Mouse (Mus musculus) MEL (cell line): ENCODE measurements at regions not wholly inside any gene's neighbourhood (a gene's known extent, or its start where the extent isn't known, plus 50 kb on each side); places are given as distances from the start of the nearest gene placed in this dataset.
"Not testable (repeated sequence)": the region's sequence is repeated elsewhere in the genome, so short reads cannot be mapped to it uniquely, and the experiment has no call there.

ENCODE experiments used
- DNase-seq: peaks from one replicate; pipeline ENCODE4 v3.0.0; 2011; ENCODE audit warnings: low read depth, low spot score
- H3K27ac ChIP-seq: 2 replicates; pipeline ENCODE4 v1.5.1; 2012; ENCODE audit warnings: low read depth, mild to moderate bottlenecking, control low read depth, low read length, moderate library complexity; ENCODE audit not compliant: control insufficient read depth
- H3K27me3 ChIP-seq, 2 experiments: fragments of 150-350 bp in 1 of 2; sonication (generic) in 1 of 2; 2 replicates each; pipeline ENCODE4 v1.6.1; 2012; ENCODE audit warnings: low read length in 2 of 2, mild to moderate bottlenecking in 2 of 2, improper control_type of control experiment in 1 of 2, moderate library complexity in 1 of 2; ENCODE audit not compliant: insufficient read depth in 2 of 2, control insufficient read depth in 1 of 2
- H3K36me3 ChIP-seq, 2 experiments: 2 replicates each; pipeline ENCODE4 v1.6.1; 2012 to 2014; ENCODE audit warnings: low read length in 2 of 2, improper control_type of control experiment in 1 of 2, inconsistent platforms in 1 of 2, mild to moderate bottlenecking in 1 of 2; ENCODE audit not compliant: insufficient read depth in 2 of 2, control insufficient read depth in 1 of 2
- H3K4me1 ChIP-seq, 2 experiments: fragments of 150-350 bp in 1 of 2; sonication (generic) in 1 of 2; 2 replicates each; pipeline ENCODE4 v1.6.1; 2012; ENCODE audit warnings: low read length in 2 of 2, improper control_type of control experiment in 1 of 2, mild to moderate bottlenecking in 1 of 2; ENCODE audit not compliant: insufficient read depth in 2 of 2, control insufficient read depth in 1 of 2
- H3K4me3 ChIP-seq, 2 experiments: fragments of 150-350 bp in 1 of 2; sonication (generic) in 1 of 2; 2 replicates each; pipeline ENCODE4 v1.5.1; 2012; ENCODE audit warnings: low read depth in 2 of 2, low read length in 2 of 2, mild to moderate bottlenecking in 2 of 2, moderate library complexity in 2 of 2, control low read depth in 1 of 2, improper control_type of control experiment in 1 of 2; ENCODE audit not compliant: control insufficient read depth in 1 of 2, insufficient read depth in 1 of 2
- H3K79me2 ChIP-seq: 2 replicates; pipeline ENCODE4 v1.6.1; 2012; ENCODE audit warnings: mild to moderate bottlenecking, low read length, moderate library complexity; ENCODE audit not compliant: control insufficient read depth, poor library complexity, insufficient read depth
- H3K9ac ChIP-seq: 2 replicates; pipeline ENCODE4 v1.6.1; 2012; ENCODE audit warnings: low read depth, mild to moderate bottlenecking, control low read depth, low read length, moderate library complexity; ENCODE audit not compliant: control insufficient read depth, poor library complexity, severe bottlenecking
- H3K9me3 ChIP-seq: fragments of 150-350 bp; sonication (generic); replicated peaks from 2 replicates; pipeline ENCODE4 v1.6.1; 2012; ENCODE audit warnings: mild to moderate bottlenecking, low read length, improper control_type of control experiment, moderate library complexity; ENCODE audit not compliant: insufficient read depth
- BHLHE40 ChIP-seq: IDR thresholded peaks from 2 replicates; pipeline ENCODE4 v1.6.1; 2012; ENCODE audit warnings: low read depth, mild to moderate bottlenecking, inconsistent platforms, low read length, improper control_type of control experiment, borderline replicate concordance
- CHD2 ChIP-seq: IDR thresholded peaks from 2 replicates; pipeline ENCODE4 v1.6.1; 2011; ENCODE audit warnings: low read length, improper control_type of control experiment
- CTCF ChIP-seq, 3 experiments: IDR thresholded peaks in 2 of 3; conservative IDR thresholded peaks in 1 of 3; 2 replicates each; pipeline ENCODE4 v1.5.1; 2011 to 2012; ENCODE audit warnings: low read length in 3 of 3, low read depth in 2 of 3, mild to moderate bottlenecking in 2 of 3, improper control_type of control experiment in 1 of 3, inconsistent platforms in 1 of 3, mixed read lengths in 1 of 3, moderate library complexity in 1 of 3; ENCODE audit not compliant: control insufficient read depth in 1 of 3, insufficient read depth in 1 of 3, poor library complexity in 1 of 3, severe bottlenecking in 1 of 3
- E2F4 ChIP-seq: IDR thresholded peaks from 2 replicates; pipeline ENCODE4 v1.6.1; 2011; ENCODE audit warnings: low read depth, low read length, improper control_type of control experiment, borderline replicate concordance
- ELF1 ChIP-seq: IDR thresholded peaks from 2 replicates; pipeline ENCODE4 v1.6.1; 2014; ENCODE audit warnings: low read depth, mild to moderate bottlenecking, inconsistent platforms, low read length, improper control_type of control experiment, moderate library complexity
- EP300 ChIP-seq, 2 experiments: IDR thresholded peaks; 2 replicates each; pipeline ENCODE4 v1.6.1; 2011; ENCODE audit warnings: improper control_type of control experiment in 2 of 2, low read length in 2 of 2, low read depth in 1 of 2, mild to moderate bottlenecking in 1 of 2
- ETS1 ChIP-seq: IDR thresholded peaks from 2 replicates; pipeline ENCODE4 v1.6.1; 2012; ENCODE audit warnings: low read depth, mild to moderate bottlenecking, inconsistent platforms, low read length, improper control_type of control experiment, moderate library complexity
- JUND ChIP-seq: IDR thresholded peaks from 2 replicates; pipeline ENCODE4 v1.6.1; 2011; ENCODE audit warnings: low read depth, mild to moderate bottlenecking, improper control_type of control experiment, low read length
- KAT2A ChIP-seq: conservative IDR thresholded peaks from 2 replicates; pipeline ENCODE4 v1.6.1; 2012; ENCODE audit warnings: low read depth, low read length, improper control_type of control experiment, inconsistent platforms
- MAX ChIP-seq: IDR thresholded peaks from 2 replicates; pipeline ENCODE4 v1.6.1; 2011; ENCODE audit warnings: low read length, improper control_type of control experiment
- MAZ ChIP-seq: IDR thresholded peaks from 2 replicates; pipeline ENCODE4 v1.6.1; 2012; ENCODE audit warnings: low read depth, mild to moderate bottlenecking, inconsistent platforms, low read length, improper control_type of control experiment
- MEF2A ChIP-seq: IDR thresholded peaks from 2 replicates; pipeline ENCODE4 v1.6.1; 2014; ENCODE audit warnings: low read depth, mild to moderate bottlenecking, inconsistent platforms, low read length, improper control_type of control experiment; ENCODE audit not compliant: poor library complexity, insufficient replicate concordance, severe bottlenecking; ENCODE audit errors: extremely low read depth
- MYC ChIP-seq: IDR thresholded peaks from 2 replicates; pipeline ENCODE4 v1.6.1; 2011; ENCODE audit warnings: low read depth, mild to moderate bottlenecking, low read length, improper control_type of control experiment, moderate library complexity
- RCOR1 ChIP-seq: IDR thresholded peaks from 2 replicates; pipeline ENCODE4 v1.6.1; 2012; ENCODE audit warnings: low read depth, mild to moderate bottlenecking, inconsistent platforms, low read length, improper control_type of control experiment
- SIN3A ChIP-seq: IDR thresholded peaks from 2 replicates; pipeline ENCODE4 v1.6.1; 2012; ENCODE audit warnings: low read length, improper control_type of control experiment, inconsistent platforms
- SMC3 ChIP-seq: IDR thresholded peaks from 2 replicates; pipeline ENCODE4 v1.6.1; 2011; ENCODE audit warnings: low read depth, low read length, improper control_type of control experiment
- TAL1 ChIP-seq: IDR thresholded peaks from 2 replicates; pipeline ENCODE4 v1.6.1; 2012; ENCODE audit warnings: mild to moderate bottlenecking, inconsistent platforms, low read length, moderate library complexity, mixed read lengths
- TBP ChIP-seq: IDR thresholded peaks from 2 replicates; pipeline ENCODE4 v1.8.0; 2011; ENCODE audit warnings: low read depth, low read length, improper control_type of control experiment
- TCF12 ChIP-seq: IDR thresholded peaks from 2 replicates; pipeline ENCODE4 v1.6.1; 2014; ENCODE audit warnings: low read depth, mild to moderate bottlenecking, inconsistent platforms, low read length, improper control_type of control experiment, moderate library complexity
- USF2 ChIP-seq, 2 experiments: IDR thresholded peaks; 2 replicates each; pipeline ENCODE4 v1.6.1; 2011 to 2012; ENCODE audit warnings: improper control_type of control experiment in 2 of 2, low read length in 2 of 2, borderline replicate concordance in 1 of 2, inconsistent platforms in 1 of 2, low read depth in 1 of 2, mild to moderate bottlenecking in 1 of 2; ENCODE audit not compliant: insufficient read depth in 1 of 2
- ZKSCAN1 ChIP-seq: IDR thresholded peaks from 2 replicates; pipeline ENCODE4 v1.6.1; 2012; ENCODE audit warnings: low read depth, mild to moderate bottlenecking, inconsistent platforms, low read length, improper control_type of control experiment, moderate library complexity
- ZMIZ1 ChIP-seq: IDR thresholded peaks from 2 replicates; pipeline ENCODE4 v1.6.1; 2012; ENCODE audit warnings: low read depth, mild to moderate bottlenecking, inconsistent platforms, low read length, improper control_type of control experiment, moderate library complexity

- DNase-seq: no peak
- no peaks in the 10 kb centered on the region for H3K27me3 ChIP-seq
- H3K27ac ChIP-seq: no peak overlapping the region
- H3K4me1 ChIP-seq: no peaks in the 10 kb centered on the region
- no peak overlapping the region for H3K4me3 ChIP-seq
- H3K9ac ChIP-seq: no peak overlapping the region
- H3K79me2 ChIP-seq: no peaks in the 10 kb centered on the region
- TF ChIP-seq MYC (no peak), CHD2 (no peak), ETS1 (no peak), TBP (no peak), ZKSCAN1 (no peak), JUND (no peak), TCF12 (no peak), RCOR1 (no peak), CTCF (IDR thresholded peaks at IDR 0.05 in 2 of 3, conservative IDR thresholded peaks at IDR 0.05 in 1 of 3; ENCODE audit: control insufficient read depth in 1 of 3, insufficient read depth in 1 of 3, low read depth in 2 of 3, low read length in 3 of 3, poor library complexity in 1 of 3, severe bottlenecking in 1 of 3) (no peak), SMC3 (no peak), ZMIZ1 (no peak), TAL1 (no peak), MAX (no peak), MEF2A (no peak), USF2 (IDR thresholded peaks at IDR 0.05; ENCODE audit: borderline replicate concordance in 1 of 2, insufficient read depth in 1 of 2, low read depth in 1 of 2, low read length in 2 of 2) (no peak), KAT2A (no peak), MAZ (no peak), E2F4 (no peak)
- H3K36me3 ChIP-seq: no peaks in the 10 kb centered on the region
- no peaks in the 10 kb centered on the region for H3K9me3 ChIP-seq
Measured at GRCm38 (mm10) chr11:45398188-45398587, 453.7 kb upstream of the Clint1 start.

- H3K4me1 ChIP-seq: no peaks in the 10 kb centered on the region
- no peaks in the 10 kb centered on the region for H3K27me3 ChIP-seq
- no peaks in the 10 kb centered on the region for H3K36me3 ChIP-seq
- no peaks in the 10 kb centered on the region for H3K79me2 ChIP-seq
- no peaks in the 10 kb centered on the region for H3K9me3 ChIP-seq
- DNase-seq: no peak
- H3K4me3 ChIP-seq: no peak overlapping the region
- TF ChIP-seq ELF1: no peak
- TF ChIP-seq EP300 (IDR thresholded peaks at IDR 0.05; ENCODE audit: low read depth in 1 of 2, low read length in 2 of 2): no peak
- TF ChIP-seq SMC3: no peak
- TF ChIP-seq CHD2: no peak
- no peak for TF ChIP-seq BHLHE40
- TF ChIP-seq MAZ: no peak
- TF ChIP-seq SIN3A: no peak
- no peak overlapping the region for H3K27ac ChIP-seq
- H3K9ac ChIP-seq: no peak overlapping the region
Measured at GRCm38 (mm10) chr11:45404377-45405029, 447.3 kb upstream of the Clint1 start.

GRCm38 (mm10) chr11:45424066-45424465 is 427.8 kb upstream of the Clint1 start:
- H3K36me3 ChIP-seq, DNase-seq, H3K79me2 ChIP-seq, H3K27ac ChIP-seq, H3K9ac ChIP-seq, H3K4me1 ChIP-seq, H3K27me3 ChIP-seq, H3K9me3 ChIP-seq, H3K4me3 ChIP-seq: not testable (repeated sequence)
